Mouse (Mus musculus) testis, adult 2 months (tissue): ENCODE measurements around the gene B3galt1.

ENCODE experiments used
- CTCF ChIP-seq: fragments of 200-500 bp; IDR thresholded peaks from 2 replicates; pipeline ENCODE4 v1.5.1; 2012; ENCODE audit warnings: low read depth, mild to moderate bottlenecking, inconsistent platforms, low read length, moderate library complexity; ENCODE audit not compliant: control insufficient read depth, insufficient read depth, insufficient replicate concordance
- POLR2A ChIP-seq: fragments of 200-500 bp; IDR thresholded peaks from 2 replicates; pipeline ENCODE4 v1.6.1; 2012; ENCODE audit warnings: low read depth, mild to moderate bottlenecking, inconsistent platforms, low read length, moderate library complexity; ENCODE audit not compliant: control insufficient read depth

DNA sequence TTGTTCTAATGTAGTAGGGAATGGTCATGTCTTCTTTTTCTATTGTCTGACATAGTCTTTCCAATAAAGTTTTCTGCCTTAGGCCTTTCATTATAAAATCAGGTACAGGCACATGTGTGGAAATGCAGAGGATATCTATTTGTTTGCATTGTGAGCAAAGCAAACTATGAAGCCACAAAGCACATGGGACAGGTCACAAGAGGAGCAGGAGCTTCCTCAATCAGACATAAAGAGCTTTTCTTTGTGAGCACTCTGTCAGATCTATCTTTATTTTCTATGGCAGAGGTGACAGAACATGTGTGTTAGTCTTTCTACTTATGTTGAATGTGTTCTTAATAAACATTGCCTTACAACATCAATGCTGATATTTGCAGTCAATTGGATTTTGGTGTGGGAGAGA is 410.1 kb downstream of the B3galt1 start:
- no peak for TF ChIP-seq CTCF
- TF ChIP-seq POLR2A: no peak
